Comparison of ENCODE assay signal across 8 mouse cellular contexts in genomic region chr12:51593229-51594029, GRCm38 (mm10). TPM values are rescaled to one million over a fixed set of nuclear protein-coding genes. Genes with fewer than 3 reads are reported as not detected.
DNase-seq lines count a peak whose midpoint lies in the region; ATAC-seq and TF ChIP-seq lines count a peak whose summit lies in the region.

Coch (plus strand) TSS chr12:51593341.

- TF ChIP-seq EP300 in ES-Bruce4 (IDR thresholded peaks at IDR 0.05; ENCODE audit: insufficient read depth, low read depth, low read length), result no peak

- WGBS in heart, embryonic 10.5 days, result under 1% methylated on average over 78 of the region's 79 CpGs
- under 1% methylated on average over 76 of the region's 79 CpGs for WGBS in heart, embryonic 16.5 days
- WGBS in midbrain, postnatal 0 days, result under 1% methylated on average over 75 of the region's 79 CpGs

- intact Hi-C loops in heart, postnatal 25 days (cut with DNase I), result no loop called here
- intact Hi-C loops in left cerebral cortex, postnatal 25 days (cut with DNase I), result loop anchor here (5.0 kb wide), 1 partner anchor 101 kb away; no protein-coding TSS in a partner anchor

- peak; percentile 64 for ATAC-seq in heart, embryonic 16.5 days (replicated peaks; ENCODE audit: extremely low read depth, insufficient read depth, low FRiP score)
- ATAC-seq in midbrain, postnatal 0 days (ENCODE audit: low FRiP score), result peak; percentile 80
- ATAC-seq in megakaryocyte-erythroid progenitor cell, adult 5-6 weeks (replicated peaks; ENCODE audit: low FRiP score, low TSS enrichment, poor library complexity, severe bottlenecking), result no peak

- H3K4me3 ChIP-seq in heart, embryonic 10.5 days, result peak within 1 kb of the TSS; percentile 78
- peak within 1 kb of the TSS; percentile 81 for H3K4me3 ChIP-seq in ES-Bruce4 (ENCODE audit: low read depth, low read length)
- H3K4me3 ChIP-seq in cortical plate, adult 2 months (ENCODE audit: insufficient read depth, low read length), result peak within 1 kb of the TSS; percentile 77
- H3K4me3 ChIP-seq in heart, embryonic 16.5 days (ENCODE audit: low read length), result peak within 1 kb of the TSS; percentile 77
- peak within 1 kb of the TSS; percentile 78 for H3K4me3 ChIP-seq in midbrain, postnatal 0 days (ENCODE audit: low read depth, low read length)

- H3K27ac ChIP-seq in heart, embryonic 10.5 days, result peak within 1 kb of the TSS; percentile 26
- no peak within 1 kb of the TSS for H3K27ac ChIP-seq in ES-Bruce4 (ENCODE audit: insufficient read depth, low read length)
- 0 out of 2 replicates have a peak within 1 kb of the TSS, but pooled peaks have one; percentile 10 for H3K27ac ChIP-seq in cortical plate, adult 2 months (ENCODE audit: insufficient read depth, low read length)
- no peak within 1 kb of the TSS for H3K27ac ChIP-seq in heart, embryonic 16.5 days (ENCODE audit: low read length)
- H3K27ac ChIP-seq in midbrain, postnatal 0 days (ENCODE audit: low read depth, low read length), result 0 out of 2 replicates have a peak within 1 kb of the TSS, but pooled peaks have one; percentile 6

- H3K36me3 ChIP-seq in heart, embryonic 10.5 days, result no peaks in the 10 kb centered on the region
- no peaks in the 10 kb centered on the region for H3K36me3 ChIP-seq in ES-Bruce4 (ENCODE audit: control insufficient read depth, insufficient read depth, low read length, poor library complexity, severe bottlenecking)
- H3K36me3 ChIP-seq in heart, embryonic 16.5 days (ENCODE audit: control insufficient read depth, insufficient read depth), result no peaks in the 10 kb centered on the region
- H3K36me3 ChIP-seq in midbrain, postnatal 0 days (ENCODE audit: insufficient read depth, low read length), result no peaks in the 10 kb centered on the region

- peaks cover 13% of the 10 kb centered on the region for H3K4me1 ChIP-seq in heart, embryonic 10.5 days
- no peaks in the 10 kb centered on the region for H3K4me1 ChIP-seq in ES-Bruce4 (ENCODE audit: control insufficient read depth, insufficient read depth, low read length)
- H3K4me1 ChIP-seq in cortical plate, adult 2 months (ENCODE audit: control insufficient read depth, insufficient read depth, low read length), result no peaks in the 10 kb centered on the region
- peaks cover 14% of the 10 kb centered on the region for H3K4me1 ChIP-seq in heart, embryonic 16.5 days (ENCODE audit: control insufficient read depth, insufficient read depth, low read length)
- 0 out of 2 replicates have a peak, but pooled peaks cover 3% of the 10 kb centered on the region for H3K4me1 ChIP-seq in midbrain, postnatal 0 days (ENCODE audit: insufficient read depth, low read length)

- peak within 1 kb of the TSS; percentile 45 for H3K9ac ChIP-seq in ES-Bruce4 (ENCODE audit: low read depth, poor library complexity, severe bottlenecking)
- H3K9ac ChIP-seq in heart, embryonic 16.5 days (ENCODE audit: low read length), result peak within 1 kb of the TSS; percentile 69
- H3K9ac ChIP-seq in midbrain, postnatal 0 days (replicated peaks; ENCODE audit: low read length, poor library complexity, severe bottlenecking), result peak within 1 kb of the TSS; percentile 62

- H3K27me3 ChIP-seq in heart, embryonic 10.5 days (ENCODE audit: insufficient read depth, poor library complexity, severe bottlenecking), result peaks cover 53% of the 10 kb centered on the region
- H3K27me3 ChIP-seq in ES-Bruce4 (ENCODE audit: control insufficient read depth, insufficient read depth, low read length, poor library complexity, severe bottlenecking), result peaks cover 14% of the 10 kb centered on the region
- peaks cover 45% of the 10 kb centered on the region for H3K27me3 ChIP-seq in heart, embryonic 16.5 days (ENCODE audit: control insufficient read depth, insufficient read depth, low read length)
- peaks cover 6% of the 10 kb centered on the region; the same call in 1 of the 2 replicates for H3K27me3 ChIP-seq in midbrain, postnatal 0 days (ENCODE audit: insufficient read depth, low read length)

- peak within 1 kb of the TSS; percentile 100 for H3K4me2 ChIP-seq in heart, embryonic 16.5 days (ENCODE audit: low read depth, low read length)
- H3K4me2 ChIP-seq in midbrain, postnatal 0 days (ENCODE audit: low read depth, low read length, poor library complexity, severe bottlenecking), result peak within 1 kb of the TSS; percentile 97

- H3K9me3 ChIP-seq in heart, embryonic 10.5 days, result no peaks in the 10 kb centered on the region
- H3K9me3 ChIP-seq in ES-Bruce4 (replicated peaks; ENCODE audit: control insufficient read depth, insufficient read depth, low read length, poor library complexity, severe bottlenecking), result no peaks in the 10 kb centered on the region
- H3K9me3 ChIP-seq in heart, embryonic 16.5 days (replicated peaks; ENCODE audit: control insufficient read depth, low read length), result no peaks in the 10 kb centered on the region
- no peaks in the 10 kb centered on the region for H3K9me3 ChIP-seq in midbrain, postnatal 0 days (ENCODE audit: low read length)

- TF ChIP-seq CTCF in ES-Bruce4 (IDR thresholded peaks at IDR 0.05; ENCODE audit: low read depth, low read length), result no peak
- no peak for TF ChIP-seq CTCF in cortical plate, adult 2 months (IDR thresholded peaks at IDR 0.05; ENCODE audit: extremely low read depth, insufficient read depth, low read length)
- no peak for TF ChIP-seq CTCF in midbrain, postnatal 0 days (IDR thresholded peaks at IDR 0.05)

- TF ChIP-seq POLR2A in ES-Bruce4 (IDR thresholded peaks at IDR 0.05; ENCODE audit: insufficient read depth, low read length), result no peak
- no peak for TF ChIP-seq POLR2A in cortical plate, adult 2 months (IDR thresholded peaks at IDR 0.05; ENCODE audit: extremely low read depth, insufficient read depth, low read length)

- DNase-seq in heart, embryonic 10.5 days (ENCODE audit: low spot score), result peak; percentile 76
- no peak for DNase-seq in heart, postnatal 25 days (ENCODE audit: low spot score)
- peak in 1 of 2 experiments; percentile 28 for DNase-seq in left cerebral cortex, postnatal 25 days (ENCODE audit: low spot score in 2 of 2)
- peak; percentile 25 for DNase-seq in midbrain, postnatal 0 days (ENCODE audit: low spot score)

RNA-seq across cellular contexts. Expression of gene Coch, which starts in this region (rescaled TPM):
- polyA plus RNA-seq in heart, embryonic 10.5 days (2016; fragmentation: Nextera tagmentation; extraction: Ambion mirVana), result 1.6 and 2.8 TPM in 2 replicates
- under 1 TPM; 0.22 to 0.34 TPM for total RNA-seq in heart, postnatal 25 days (2021)
- 3.1 and 4.3 TPM in 2 replicates for polyA plus RNA-seq in ES-Bruce4 (2011; ENCODE audit: insufficient read depth, insufficient read length, low read depth, missing spikeins)
- polyA plus RNA-seq in cortical plate, adult 2 months (2012; rRNA removed), result 40.6 and 53.3 TPM in 2 replicates
- 1.2 and 1.3 TPM in 2 replicates for polyA plus RNA-seq in heart, embryonic 16.5 days (2015; fragmentation: Nextera tagmentation; extraction: Ambion mirVana)
- 10 to 100 TPM; 28.6 to 31.2 TPM for total RNA-seq in left cerebral cortex, postnatal 25 days (2021)
- 24.9 and 31.6 TPM in 2 replicates for total RNA-seq in midbrain, postnatal 0 days (2014; rRNA removed)
- 20.3 and 22.2 TPM in 2 replicates for polyA plus RNA-seq in midbrain, postnatal 0 days (2015; fragmentation: Nextera tagmentation; extraction: Ambion mirVana)
- not detected in 2 replicates for total RNA-seq in megakaryocyte-erythroid progenitor cell, adult 5-6 weeks (2014; fragmentation: Nextera tagmentation)
- total RNA-seq in megakaryocyte-erythroid progenitor cell, adult 5-6 weeks (2017), result not detected in 2 replicates

Comparison
In these comparisons a context has a peak if more than half of its experiments do, and no peak if none do; other contexts are left out.
1. RNA of gene Coch (total RNA-seq): 28.6 to 31.2 TPM in left cerebral cortex, postnatal 25 days and 24.9 to 31.6 TPM in midbrain, postnatal 0 days; 0.22 to 0.34 TPM in heart, postnatal 25 days and not detected in megakaryocyte-erythroid progenitor cell, adult 5-6 weeks; every median in the first group is over 10 times any median in the second.
2. H3K27ac ChIP-seq: peak in heart, embryonic 10.5 days (single experiment), cortical plate, adult 2 months (single experiment) and midbrain, postnatal 0 days (single experiment); none in ES-Bruce4 (single experiment) and heart, embryonic 16.5 days (single experiment).
3. Peak in every context shown above with its lines, with median percentiles within 50 percentile points of each other: H3K4me3 ChIP-seq and H3K9ac ChIP-seq.